Mouse (Mus musculus): ENCODE data around the gene Unc50. TPM values are rescaled to one million over a fixed set of nuclear protein-coding genes. Genes with fewer than 3 reads are reported as not detected.

Unc50 gene
- total and polyA plus RNA-seq, 3 experiments = 61.8 to 609 (median 62.3) TPM

DNA sequence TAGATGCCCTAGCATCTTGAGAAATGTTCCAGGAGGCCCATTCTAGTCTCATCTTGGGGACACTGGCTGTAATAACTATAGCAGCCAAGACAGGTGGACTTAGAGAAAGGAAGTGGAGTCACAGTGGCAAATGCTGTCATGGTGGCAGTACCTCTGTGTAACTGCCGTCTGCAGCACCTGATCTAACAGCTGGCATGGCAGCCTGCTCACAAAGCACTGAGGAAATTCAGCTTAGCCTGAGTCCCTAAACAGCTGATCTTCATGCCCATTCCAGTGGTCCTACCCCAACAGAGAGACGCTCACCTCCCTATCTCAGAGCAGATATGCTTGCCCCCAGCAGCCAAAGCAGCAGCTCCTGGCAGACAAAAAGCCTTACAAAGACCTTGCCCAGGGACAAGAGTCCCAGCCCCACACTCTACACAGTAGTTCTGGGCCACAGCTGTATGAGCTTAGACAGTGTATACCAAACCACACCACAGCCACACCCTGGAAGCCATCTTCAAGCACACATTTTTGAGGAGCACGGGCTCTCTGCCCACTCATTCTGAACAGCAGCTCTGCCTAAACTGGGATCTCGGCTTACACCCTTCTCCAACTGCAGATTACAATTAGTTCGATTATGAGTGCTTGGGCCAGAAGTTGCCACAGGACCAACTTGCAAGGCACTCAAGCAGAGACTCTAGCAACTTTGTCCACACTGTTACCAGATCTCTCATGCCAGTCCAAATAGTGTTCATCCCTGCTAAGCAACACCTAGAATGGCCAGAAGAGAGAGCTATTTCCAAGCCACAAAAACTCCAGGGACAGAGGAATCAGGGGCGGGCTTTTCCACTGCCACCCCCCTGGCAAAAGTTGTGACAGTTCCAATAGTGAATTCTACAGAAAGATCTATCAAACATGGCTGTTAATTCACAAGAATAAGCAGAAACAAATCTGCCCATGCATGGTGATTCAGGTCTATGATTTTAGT is 41.5 kb downstream of the Unc50 start:
- DNase-seq (ENCODE audit: low read depth, low spot score) = no peak
- H3K79me2 ChIP-seq (ENCODE audit: control insufficient read depth, insufficient read depth, low read length, poor library complexity) = no peaks in the 10 kb centered on the region
- no peak overlapping the region for H3K4me3 ChIP-seq (ENCODE audit: control insufficient read depth in 1 of 2, insufficient read depth in 1 of 2, low read depth in 2 of 2, low read length in 2 of 2)
- H3K36me3 ChIP-seq (ENCODE audit: control insufficient read depth in 1 of 2, insufficient read depth in 2 of 2, low read length in 2 of 2) = peaks cover 0 to 13% of the 10 kb centered on the region in 2 experiments; a peak in 2 of 4 replicates
- H3K4me1 ChIP-seq (ENCODE audit: control insufficient read depth in 1 of 2, insufficient read depth in 2 of 2, low read length in 2 of 2) = peaks cover 7 to 18% of the 10 kb centered on the region in 2 experiments
- H3K9me3 ChIP-seq (replicated peaks; ENCODE audit: insufficient read depth, low read length) = no peaks in the 10 kb centered on the region
- no peaks in the 10 kb centered on the region for H3K27me3 ChIP-seq (ENCODE audit: control insufficient read depth in 1 of 2, insufficient read depth in 2 of 2, low read length in 2 of 2)
- no peak overlapping the region for H3K9ac ChIP-seq (ENCODE audit: control insufficient read depth, low read depth, low read length, poor library complexity, severe bottlenecking)
- no peak for TF ChIP-seq NRF1 (IDR thresholded peaks at IDR 0.05; ENCODE audit: insufficient read depth, low read depth, low read length, poor library complexity, severe bottlenecking)
- no peak for TF ChIP-seq JUND (IDR thresholded peaks at IDR 0.05; ENCODE audit: low read depth, low read length)
- TF ChIP-seq POLR2A (IDR thresholded peaks at IDR 0.05; ENCODE audit: control insufficient read depth in 1 of 2, insufficient read depth in 1 of 2, low read depth in 1 of 2, low read length in 2 of 2, poor library complexity in 1 of 2) = no peak
- peak; percentile 31 for TF ChIP-seq RAD21 (IDR thresholded peaks at IDR 0.05; ENCODE audit: low read depth, low read length)
- TF ChIP-seq ELF1 (IDR thresholded peaks at IDR 0.05; ENCODE audit: low read depth, low read length) = no peak
- TF ChIP-seq SMC3 (IDR thresholded peaks at IDR 0.05; ENCODE audit: low read depth, low read length) = peak; percentile 40
- TF ChIP-seq CTCF (IDR thresholded peaks at IDR 0.05 in 2 of 3, conservative IDR thresholded peaks at IDR 0.05 in 1 of 3; ENCODE audit: control insufficient read depth in 1 of 3, insufficient read depth in 1 of 3, low read depth in 2 of 3, low read length in 3 of 3, poor library complexity in 1 of 3, severe bottlenecking in 1 of 3) = peak in 1 of 3 experiments; percentile 39; a peak in 2 of 6 replicates
- no peak for TF ChIP-seq ZNF384 (IDR thresholded peaks at IDR 0.05; ENCODE audit: low read depth, low read length)
- TF ChIP-seq MAZ (IDR thresholded peaks at IDR 0.05; ENCODE audit: low read depth, low read length) = no peak
- H3K27ac ChIP-seq (ENCODE audit: control insufficient read depth, low read depth, low read length) = no peak overlapping the region

DNA sequence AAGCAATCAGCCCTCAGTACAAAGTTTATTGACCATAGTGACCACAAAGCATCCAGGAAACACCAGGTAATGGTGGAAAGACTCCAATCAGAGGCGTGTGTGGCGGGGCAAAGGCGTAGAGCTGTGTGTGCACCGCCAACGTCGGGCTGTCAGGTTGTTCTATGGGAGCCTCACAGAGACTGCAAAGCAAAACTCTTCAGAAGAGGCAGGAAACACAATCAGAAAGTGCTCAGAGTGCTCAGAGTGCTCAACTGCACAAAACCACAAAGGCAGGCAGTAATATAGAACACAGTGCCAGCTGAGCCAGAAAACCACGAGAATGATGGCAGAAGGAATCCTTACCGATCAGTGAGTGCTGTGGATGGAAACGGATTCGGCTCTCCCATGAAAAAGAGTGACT is 43.3 kb downstream of the Unc50 start:
- no peak for TF ChIP-seq EP300 (IDR thresholded peaks at IDR 0.05; ENCODE audit: low read depth in 1 of 2, low read length in 2 of 2)
- no peak for TF ChIP-seq JUND (IDR thresholded peaks at IDR 0.05; ENCODE audit: low read depth, low read length)
- TF ChIP-seq MAFK (IDR thresholded peaks at IDR 0.05; ENCODE audit: borderline replicate concordance, low read depth, low read length) = no peak
- TF ChIP-seq CHD1 (IDR thresholded peaks at IDR 0.05; ENCODE audit: low read depth, low read length) = no peak
- no peak for TF ChIP-seq SIN3A (IDR thresholded peaks at IDR 0.05; ENCODE audit: low read length)
- TF ChIP-seq UBTF (IDR thresholded peaks at IDR 0.05; ENCODE audit: borderline replicate concordance, insufficient read depth, low read depth, low read length) = no peak
- no peak for TF ChIP-seq USF1 (IDR thresholded peaks at IDR 0.05; ENCODE audit: low read depth, low read length)
- no peak for TF ChIP-seq SMC3 (IDR thresholded peaks at IDR 0.05; ENCODE audit: low read depth, low read length)
- TF ChIP-seq HCFC1 (IDR thresholded peaks at IDR 0.05; ENCODE audit: low read depth, low read length) = no peak
- H3K9ac ChIP-seq (ENCODE audit: control insufficient read depth, low read depth, low read length, poor library complexity, severe bottlenecking) = no peak overlapping the region
- no peak overlapping the region for H3K4me3 ChIP-seq (ENCODE audit: control insufficient read depth in 1 of 2, insufficient read depth in 1 of 2, low read depth in 2 of 2, low read length in 2 of 2)
- H3K9me3 ChIP-seq (replicated peaks; ENCODE audit: insufficient read depth, low read length) = no peaks in the 10 kb centered on the region
- H3K36me3 ChIP-seq (ENCODE audit: control insufficient read depth in 1 of 2, insufficient read depth in 2 of 2, low read length in 2 of 2) = peaks cover 0 to 18% of the 10 kb centered on the region in 2 experiments; a peak in 2 of 4 replicates
- no peak for DNase-seq (ENCODE audit: low read depth, low spot score)
- peaks cover 7 to 18% of the 10 kb centered on the region in 2 experiments for H3K4me1 ChIP-seq (ENCODE audit: control insufficient read depth in 1 of 2, insufficient read depth in 2 of 2, low read length in 2 of 2)
- H3K27me3 ChIP-seq (ENCODE audit: control insufficient read depth in 1 of 2, insufficient read depth in 2 of 2, low read length in 2 of 2) = no peaks in the 10 kb centered on the region
- H3K79me2 ChIP-seq (ENCODE audit: control insufficient read depth, insufficient read depth, low read length, poor library complexity) = no peaks in the 10 kb centered on the region
- no peak overlapping the region for H3K27ac ChIP-seq (ENCODE audit: control insufficient read depth, low read depth, low read length)

Measured in MEL (cell line).